Mouse (Mus musculus) stomach, embryonic 14.5 days (tissue): ENCODE data around the gene Cpsf4. TPM values are rescaled to one million over a fixed set of nuclear protein-coding genes. Genes with fewer than 3 reads are reported as not detected.

Experiments used
- ATAC-seq: fragments of 200-750 bp; cut with Nextera tagmentation; 2 replicates; pipeline ENCODE4 v1.8.0; 2017; ENCODE audit warnings: low read depth, moderate TSS enrichment; ENCODE audit not compliant: insufficient number of reproducible peaks, insufficient read depth, low FRiP score
- H3K27ac ChIP-seq: fragments of 300-500 bp; sonication (generic); 2 replicates; pipeline ENCODE4 v1.5.1; 2014; ENCODE audit warnings: mild to moderate bottlenecking, low read length, moderate library complexity, mixed read lengths
- H3K27me3 ChIP-seq: fragments of 300-500 bp; sonication (generic); 2 replicates; pipeline ENCODE4 v1.6.1; 2014; ENCODE audit warnings: low read length, control low read depth, mixed read lengths; ENCODE audit not compliant: control insufficient read depth, insufficient read depth
- H3K36me3 ChIP-seq: fragments of 300-500 bp; sonication (generic); 2 replicates; pipeline ENCODE4 v1.6.1; 2014; ENCODE audit warnings: mild to moderate bottlenecking, control low read depth, low read length, moderate library complexity, mixed read lengths; ENCODE audit not compliant: control insufficient read depth, insufficient read depth
- H3K4me1 ChIP-seq: fragments of 300-500 bp; sonication (generic); 2 replicates; pipeline ENCODE4 v1.6.1; 2014; ENCODE audit warnings: low read length, control low read depth, mixed read lengths; ENCODE audit not compliant: control insufficient read depth, insufficient read depth
- H3K4me2 ChIP-seq: fragments of 300-500 bp; sonication (generic); replicated peaks from 2 replicates; pipeline ENCODE4 v1.6.1; 2014; ENCODE audit warnings: low read depth, low read length, control low read depth
- H3K4me3 ChIP-seq: fragments of 300-500 bp; sonication (generic); 2 replicates; pipeline ENCODE4 v1.5.1; 2014; ENCODE audit warnings: low read depth, low read length, control low read depth
- H3K9ac ChIP-seq: fragments of 300-500 bp; sonication (generic); replicated peaks from 2 replicates; pipeline ENCODE4 v1.6.1; 2014; ENCODE audit warnings: low read depth, mild to moderate bottlenecking, control low read depth, low read length, moderate library complexity, mixed read lengths
- H3K9me3 ChIP-seq: fragments of 300-500 bp; sonication (generic); 2 replicates; pipeline ENCODE4 v1.6.1; 2016; ENCODE audit warnings: low read depth, low read length, control low read depth; ENCODE audit not compliant: control insufficient read depth
- WGBS: fragments of 180-500 bp; shearing (Covaris S2); extraction: QIAGEN DNeasy Blood & Tissue Kit; methylation state at CpG from one replicate; pipeline ENCODE4 v1.1.7; 2014; 5-methylcytosine and 5-hydroxymethylcytosine counted together
- polyA plus RNA-seq: library from polyadenylated mRNA; unstranded; fragments of >200 nt; fragmentation: Nextera tagmentation; extraction: Ambion mirVana; gene quantifications from 2 replicates; pipeline ENCODE4 v1.2.1, GENCODE M21; 2014

Gene Cpsf4
- polyA plus RNA-seq, 1 experiment from 2014 or later, result 26.4 TPM

GRCm38 (mm10) chr5:145190373-145190772 lies 23.4 kb downstream of the Cpsf4 start:
- H3K4me3 ChIP-seq, result peak overlapping the region; percentile 64
- peak overlapping the region; percentile 74 for H3K4me2 ChIP-seq
- 44% methylated on average over 5 of the region's 5 CpGs for WGBS
- H3K27me3 ChIP-seq, result no peaks in the 10 kb centered on the region
- no peaks in the 10 kb centered on the region for H3K9me3 ChIP-seq
- H3K4me1 ChIP-seq, result peaks cover 11% of the 10 kb centered on the region
- ATAC-seq, result no peak
- H3K27ac ChIP-seq, result no peak overlapping the region
- H3K36me3 ChIP-seq, result peaks cover 34% of the 10 kb centered on the region
- peak overlapping the region; percentile 57 for H3K9ac ChIP-seq

- Histone ChIP-seq H3K9me3 (no peaks in the 10 kb centered on the region), H3K4me3 (peak overlapping the region; percentile 64), H3K9ac (peak overlapping the region; percentile 57), H3K27me3 (no peaks in the 10 kb centered on the region), H3K36me3 (peaks cover 34% of the 10 kb centered on the region), H3K4me2 (peak overlapping the region; percentile 74), H3K27ac (peak overlapping the region; percentile 58), H3K4me1 (peaks cover 11% of the 10 kb centered on the region)
- under 1% methylated on average over 41 of the region's 41 CpGs for WGBS
- ATAC-seq, result peak; percentile 92
Observed at GRCm38 (mm10) chr5:145190875-145191798, 24.1 kb downstream of the Cpsf4 start.

- Histone ChIP-seq H3K4me3 (peak within 1 kb of the TSS; percentile 64), H3K27ac (peak within 1 kb of the TSS; percentile 58), H3K36me3 (peaks cover 26% of the 10 kb centered on the region), H3K4me1 (peaks cover 11% of the 10 kb centered on the region), H3K27me3 (no peaks in the 10 kb centered on the region), H3K4me2 (peak within 1 kb of the TSS; percentile 74), H3K9ac (peak within 1 kb of the TSS; percentile 57), H3K9me3 (no peaks in the 10 kb centered on the region)
- ATAC-seq, result no peak
- 84% methylated on average over 2 of the region's 2 CpGs for WGBS
Observed at GRCm38 (mm10) chr5:145191962-145192361, 24.9 kb downstream of the Cpsf4 start, which contains the start of gene Atp5j2. Gene Atp5j2, minus strand, starts transcription at chr5:145192062.

- Histone ChIP-seq H3K27ac (no peak overlapping the region), H3K4me2 (peak overlapping the region; percentile 97), H3K9me3 (no peaks in the 10 kb centered on the region), H3K9ac (no peak overlapping the region), H3K36me3 (peaks cover 5% of the 10 kb centered on the region; the same call in 1 of the 2 replicates), H3K4me1 (peaks cover 5% of the 10 kb centered on the region; the same call in 1 of the 2 replicates), H3K4me3 (no peak overlapping the region), H3K27me3 (no peaks in the 10 kb centered on the region)
- ATAC-seq, result no peak
- 78% methylated on average over 7 of the region's 7 CpGs for WGBS
Observed at GRCm38 (mm10) chr5:145200387-145200786, 33.4 kb downstream of the Cpsf4 start.

GRCm38 (mm10) chr5:145201321-145201991 lies 34.4 kb downstream of the Cpsf4 start, which contains the start of gene Zkscan14:
Gene Zkscan14, minus strand, starts transcription at chr5:145201868.
- Histone ChIP-seq H3K9me3 (no peaks in the 10 kb centered on the region), H3K4me3 (peak within 1 kb of the TSS; percentile 55), H3K27ac (no peak within 1 kb of the TSS), H3K36me3 (no peaks in the 10 kb centered on the region), H3K9ac (peak within 1 kb of the TSS; percentile 68), H3K27me3 (no peaks in the 10 kb centered on the region), H3K4me2 (peak within 1 kb of the TSS; percentile 97), H3K4me1 (peaks cover 11% of the 10 kb centered on the region; the same call in 1 of the 2 replicates)
- WGBS, result 1% methylated on average over 37 of the region's 37 CpGs
- 0 out of 2 replicates have a peak, but pooled peaks have one; percentile 19 for ATAC-seq

- no peak for ATAC-seq
- no peak overlapping the region for H3K4me2 ChIP-seq
- H3K36me3 ChIP-seq, result no peaks in the 10 kb centered on the region; the same call in 1 of the 2 replicates
- WGBS, result 50% methylated on average over 3 of the region's 3 CpGs
- no peak overlapping the region for H3K27ac ChIP-seq
- H3K4me3 ChIP-seq, result no peak overlapping the region
- no peaks in the 10 kb centered on the region for H3K27me3 ChIP-seq
- H3K4me1 ChIP-seq, result peaks cover 11% of the 10 kb centered on the region; the same call in 1 of the 2 replicates
- H3K9ac ChIP-seq, result no peak overlapping the region
- no peaks in the 10 kb centered on the region for H3K9me3 ChIP-seq
Observed at GRCm38 (mm10) chr5:145202446-145202845, 35.4 kb downstream of the Cpsf4 start.

DNA sequence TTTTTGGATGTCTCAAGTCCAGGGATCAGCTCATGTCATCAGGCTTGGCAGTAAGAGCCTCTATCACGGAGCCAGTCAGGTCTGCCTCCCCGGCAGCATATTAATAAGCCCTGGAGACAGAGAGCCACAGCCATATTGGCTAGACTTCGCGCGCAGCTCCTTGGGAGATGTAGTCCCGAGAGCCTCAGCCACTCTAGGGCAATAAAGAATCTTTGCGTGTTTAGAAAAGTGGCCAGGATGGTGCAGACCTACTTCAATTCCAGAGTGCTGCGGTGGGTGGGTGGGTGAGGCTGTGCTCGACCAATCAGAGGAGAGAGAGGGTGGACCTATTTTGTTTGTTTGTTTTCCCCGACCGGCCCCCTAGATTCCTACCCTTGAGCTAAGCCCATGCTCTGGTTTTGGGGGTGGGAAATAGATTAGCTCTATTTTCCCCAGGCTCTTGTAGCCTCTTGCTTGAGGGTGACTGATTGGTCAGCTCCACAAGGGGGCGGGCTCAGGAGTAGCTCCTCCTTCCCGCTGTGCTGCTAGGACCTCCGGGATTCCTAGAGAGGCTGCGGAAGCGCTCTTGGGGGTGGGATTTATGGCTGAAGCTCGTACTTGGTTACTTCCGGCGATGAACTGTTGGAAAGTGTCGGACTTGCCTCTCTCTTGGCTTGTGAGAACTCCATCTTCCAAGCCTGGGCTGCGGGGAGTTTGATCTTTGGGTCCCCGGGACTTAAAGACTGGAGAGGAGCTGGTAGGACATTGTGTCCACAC lies 37.1 kb downstream of the Cpsf4 start, which contains the start of gene Zkscan5:
Gene Zkscan5 (plus strand): TSS at position 627 of the 756 bp plus-strand sequence.
- peak; percentile 97 for ATAC-seq
- Histone ChIP-seq H3K4me1 (peaks cover 11% of the 10 kb centered on the region; the same call in 1 of the 2 replicates), H3K27ac (peak within 1 kb of the TSS; percentile 89), H3K27me3 (no peaks in the 10 kb centered on the region), H3K9me3 (no peaks in the 10 kb centered on the region), H3K4me3 (peak within 1 kb of the TSS; percentile 48), H3K36me3 (peaks cover 4% of the 10 kb centered on the region; the same call in 1 of the 2 replicates), H3K4me2 (peak within 1 kb of the TSS; percentile 50), H3K9ac (peak within 1 kb of the TSS; percentile 47; the same call in 1 of the 2 replicates)
- 0% methylated on average over 22 of the region's 22 CpGs for WGBS
